Mouse (Mus musculus): ENCODE measurements around the gene Tjp3.

DNA sequence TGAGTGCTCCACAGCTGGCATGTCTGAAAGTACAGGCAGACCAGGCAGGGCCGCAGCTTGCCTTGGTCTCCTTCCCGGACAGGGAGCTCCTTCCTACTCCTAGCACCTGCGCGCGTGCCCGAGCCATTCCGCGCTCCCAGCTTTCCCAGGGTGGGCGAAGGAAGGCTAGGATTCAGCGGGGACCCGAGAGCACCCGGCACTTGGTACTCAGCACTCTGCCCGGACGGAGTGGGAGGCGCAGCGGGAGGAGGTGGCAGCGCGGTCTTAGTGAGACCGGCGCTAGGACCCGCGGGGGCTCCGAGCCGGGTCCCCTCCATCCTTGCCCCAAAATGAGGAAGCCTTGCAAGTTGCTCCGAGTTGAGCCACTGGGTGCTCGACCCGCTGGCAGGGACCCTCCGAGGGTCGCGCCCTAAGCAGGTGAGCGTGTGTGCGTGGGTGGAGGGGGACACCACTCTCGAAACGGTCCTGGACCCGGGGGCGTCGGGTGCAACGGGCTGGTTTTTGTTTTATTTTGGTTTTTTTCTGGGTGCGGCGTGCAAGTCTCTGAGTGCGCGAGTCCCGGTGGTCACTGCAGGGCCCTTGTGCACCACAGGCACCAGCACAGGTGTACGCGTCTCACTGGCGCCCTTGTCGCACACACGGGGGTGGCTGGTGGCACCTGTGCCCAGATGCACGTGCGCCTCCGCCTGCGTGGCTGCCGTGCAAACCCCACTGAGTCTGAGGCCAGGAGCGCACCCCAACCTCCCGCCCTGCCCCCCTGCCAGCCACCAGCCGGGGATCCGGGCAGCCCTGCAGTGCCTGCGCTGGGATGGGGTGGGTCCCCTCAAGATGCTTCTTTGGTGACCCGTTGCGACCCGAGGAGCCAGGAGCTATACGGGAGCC, 34.0 kb downstream of the Tjp3 start:
- TF ChIP-seq EP300 (optimal IDR thresholded peaks at IDR 0.05): no peak
- no peak for TF ChIP-seq CTCF (IDR thresholded peaks at IDR 0.05; ENCODE audit: low read depth)
